Mouse (Mus musculus) embryonic fibroblast, embryonic 13.5 days (primary cell): ENCODE data around the gene Mtmr11.

ENCODE experiments used
- CTCF ChIP-seq: IDR thresholded peaks from 2 replicates; pipeline ENCODE4 v1.5.1; 2011; ENCODE audit warnings: mild to moderate bottlenecking, control low read depth, low read length, moderate library complexity, borderline replicate concordance; ENCODE audit not compliant: insufficient read depth
- POLR2A ChIP-seq: IDR thresholded peaks from 2 replicates; pipeline ENCODE4 v1.6.1; 2011; ENCODE audit warnings: low read depth, mild to moderate bottlenecking, control low read depth, low read length, moderate library complexity

DNA sequence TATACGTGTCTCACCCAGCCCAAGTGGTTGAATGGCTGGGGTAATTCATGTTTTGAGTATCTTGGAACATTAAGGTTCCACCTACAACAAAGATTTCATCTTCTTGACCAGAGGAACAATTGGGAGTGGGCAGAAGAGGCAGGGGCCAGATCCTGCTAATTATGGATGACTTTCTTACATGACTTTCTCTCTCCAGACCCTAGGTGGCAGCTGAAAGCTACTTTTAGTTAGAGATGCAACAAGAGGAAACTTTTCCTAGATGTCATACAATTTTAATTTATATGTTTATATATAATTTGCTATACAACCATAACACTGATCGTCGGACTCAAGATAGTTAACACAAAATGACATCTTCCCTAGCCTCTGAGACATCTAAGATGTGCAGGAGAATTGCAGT is 46.0 kb downstream of the Mtmr11 start:
- TF ChIP-seq CTCF = no peak
- no peak for TF ChIP-seq POLR2A
